In genomic region chr11:108929700-108930099, GRCm38 (mm10) we compare ENCODE assay signal across 15 mouse cellular contexts. TPM values are rescaled to one million over a fixed set of nuclear protein-coding genes. Genes with fewer than 3 reads are reported as not detected.
DNase-seq lines count a peak whose midpoint lies in the region; ATAC-seq and TF ChIP-seq lines count a peak whose summit lies in the region.
"Had no signal": no experiment of that assay in that cellular context is flagged by ENCODE, and none has a peak within 500 bp of the region (broad histone marks: within the 10 kb centered on the region; RNA-seq: fewer than 3 reads in every experiment).

No protein-coding gene starts in this region.

- no peaks in the 10 kb centered on the region for H3K9me3 ChIP-seq in lung, embryonic 16.5 days (ENCODE audit: control insufficient read depth, low read length)
- H3K9me3 ChIP-seq in hindbrain, embryonic 12.5 days (replicated peaks) = no peaks in the 10 kb centered on the region
- H3K9me3 ChIP-seq in limb, embryonic 14.5 days (ENCODE audit: control insufficient read depth, low read length) = no peaks in the 10 kb centered on the region
- H3K9me3 ChIP-seq in neural tube, embryonic 13.5 days = no peaks in the 10 kb centered on the region
- H3K9me3 ChIP-seq: stomach, embryonic 15.5 days had no signal

- no peak for ATAC-seq in lung, embryonic 16.5 days (ENCODE audit: low read depth)
- ATAC-seq in hindbrain, embryonic 12.5 days (ENCODE audit: low FRiP score) = no peak
- no peak for ATAC-seq in limb, embryonic 14.5 days (ENCODE audit: low FRiP score, low read depth)
- no peak for ATAC-seq in neural tube, embryonic 13.5 days (ENCODE audit: low read depth)

- 70% methylated on average over 6 of the region's 6 CpGs for WGBS in lung, embryonic 16.5 days
- 55% methylated on average over 6 of the region's 6 CpGs for WGBS in hindbrain, embryonic 12.5 days
- 65% methylated on average over 6 of the region's 6 CpGs for WGBS in limb, embryonic 14.5 days
- 48% methylated on average over 6 of the region's 6 CpGs for WGBS in neural tube, embryonic 13.5 days

- H3K36me3 ChIP-seq in lung, embryonic 16.5 days (ENCODE audit: control insufficient read depth, insufficient read depth, low read length) = peaks cover 26% of the 10 kb centered on the region
- H3K36me3 ChIP-seq in hindbrain, embryonic 12.5 days = peaks cover 32% of the 10 kb centered on the region
- peaks cover 63% of the 10 kb centered on the region for H3K36me3 ChIP-seq in limb, embryonic 14.5 days (ENCODE audit: control insufficient read depth, insufficient read depth, low read length)
- peaks cover 34% of the 10 kb centered on the region for H3K36me3 ChIP-seq in neural tube, embryonic 13.5 days

- H3K9ac ChIP-seq in lung, embryonic 16.5 days (ENCODE audit: low read length) = 0 out of 2 replicates have a peak overlapping the region, but pooled peaks have one; percentile 30
- peak overlapping the region; percentile 46; the same call in 1 of the 2 replicates for H3K9ac ChIP-seq in hindbrain, embryonic 12.5 days
- H3K9ac ChIP-seq in limb, embryonic 14.5 days (ENCODE audit: low read depth, low read length, severe bottlenecking) = no peak overlapping the region
- 0 out of 2 replicates have a peak overlapping the region, but pooled peaks have one; percentile 48 for H3K9ac ChIP-seq in neural tube, embryonic 13.5 days
- H3K9ac ChIP-seq: stomach, embryonic 15.5 days had no signal

- DNase-seq in lung, postnatal 4 days = no peak
- no peak for DNase-seq in limb, embryonic 14.5 days (ENCODE audit: low spot score)
- no peak for DNase-seq in cerebellum, adult 11-12 months
- no peak for DNase-seq in layer of hippocampus, postnatal 14 days (ENCODE audit: low spot score in 2 of 2)
- no peak for DNase-seq in left cerebral cortex, adult 18-20 months (ENCODE audit: low spot score in 2 of 2)
- DNase-seq: kidney, adult 2 months; thymus, postnatal 25 days had no signal

- no peaks in the 10 kb centered on the region for H3K27me3 ChIP-seq in lung, embryonic 16.5 days (ENCODE audit: control insufficient read depth, insufficient read depth, low read depth, low read length)
- H3K27me3 ChIP-seq in hindbrain, embryonic 12.5 days = no peaks in the 10 kb centered on the region; the same call in 1 of the 2 replicates
- H3K27me3 ChIP-seq in limb, embryonic 14.5 days (ENCODE audit: control insufficient read depth, insufficient read depth, low read length) = no peaks in the 10 kb centered on the region
- H3K27me3 ChIP-seq in neural tube, embryonic 13.5 days = no peaks in the 10 kb centered on the region
- H3K27me3 ChIP-seq: stomach, embryonic 15.5 days had no signal

- no peak overlapping the region for H3K4me3 ChIP-seq in lung, embryonic 16.5 days (ENCODE audit: low read length)
- no peak overlapping the region for H3K4me3 ChIP-seq in hindbrain, embryonic 12.5 days
- H3K4me3 ChIP-seq in limb, embryonic 14.5 days (replicated peaks; ENCODE audit: low read length) = no peak overlapping the region
- no peak overlapping the region for H3K4me3 ChIP-seq in neural tube, embryonic 13.5 days
- H3K4me3 ChIP-seq: layer of hippocampus, adult 2 months; myocyte; stomach, embryonic 15.5 days had no signal

- no peak for TF ChIP-seq POLR2A in limb, embryonic 14.5 days (IDR thresholded peaks at IDR 0.05; ENCODE audit: borderline replicate concordance, extremely low read depth, insufficient read depth, insufficient read length)

- no peak overlapping the region for H3K4me2 ChIP-seq in lung, embryonic 16.5 days (ENCODE audit: low read depth, low read length)
- peak overlapping the region; percentile 79 for H3K4me2 ChIP-seq in hindbrain, embryonic 12.5 days (replicated peaks)
- peak overlapping the region; percentile 82; the same call in 1 of the 2 replicates for H3K4me2 ChIP-seq in limb, embryonic 14.5 days (replicated peaks; ENCODE audit: low read depth, low read length, severe bottlenecking)
- peak overlapping the region; percentile 91 for H3K4me2 ChIP-seq in neural tube, embryonic 13.5 days
- H3K4me2 ChIP-seq: stomach, embryonic 15.5 days had no signal

- peaks cover 70% of the 10 kb centered on the region for H3K4me1 ChIP-seq in lung, embryonic 16.5 days (replicated peaks; ENCODE audit: control insufficient read depth, insufficient read depth, low read length)
- H3K4me1 ChIP-seq in hindbrain, embryonic 12.5 days = peaks cover 84% of the 10 kb centered on the region
- H3K4me1 ChIP-seq in limb, embryonic 14.5 days (ENCODE audit: control insufficient read depth, insufficient read depth, low read length) = peaks cover 68% of the 10 kb centered on the region
- peaks cover 89% of the 10 kb centered on the region for H3K4me1 ChIP-seq in neural tube, embryonic 13.5 days (replicated peaks)

- H3K27ac ChIP-seq in lung, embryonic 16.5 days (ENCODE audit: low read length) = no peak overlapping the region
- H3K27ac ChIP-seq in hindbrain, embryonic 12.5 days = peak overlapping the region; percentile 81; the same call in 1 of the 2 replicates
- no peak overlapping the region for H3K27ac ChIP-seq in limb, embryonic 14.5 days (replicated peaks; ENCODE audit: low read depth, low read length)
- no peak overlapping the region; the same call in 1 of the 2 replicates for H3K27ac ChIP-seq in neural tube, embryonic 13.5 days (replicated peaks)
- H3K27ac ChIP-seq: macrophage; stomach, embryonic 15.5 days had no signal

RNA-seq across cellular contexts. Expression of gene Axin2, which starts 9.6 kb away (rescaled TPM):
- polyA plus RNA-seq in lung, embryonic 16.5 days (2015; fragmentation: Nextera tagmentation; extraction: Ambion mirVana) = 7.8 and 8.5 TPM in 2 replicates
- polyA plus RNA-seq in hindbrain, embryonic 12.5 days (2016; fragmentation: Nextera tagmentation; extraction: Ambion mirVana) = 17.5 and 20.3 TPM in 2 replicates
- polyA plus RNA-seq in limb, embryonic 14.5 days (2012; rRNA removed) = 50.9 and 58.2 TPM in 2 replicates
- 22.6 and 22.7 TPM in 2 replicates for polyA plus RNA-seq in limb, embryonic 14.5 days (2014; fragmentation: Nextera tagmentation; extraction: Ambion mirVana)
- 8.8 and 10.6 TPM in 2 replicates for polyA plus RNA-seq in neural tube, embryonic 13.5 days (2015; fragmentation: Nextera tagmentation; extraction: Ambion mirVana)
- 10 to 100 TPM; 28.1 to 28.6 TPM for total RNA-seq in layer of hippocampus, postnatal 14 days (2021)
- total RNA-seq in left cerebral cortex, adult 18-20 months (2021) = 10 to 100 TPM; 35.0 to 35.3 TPM
- total RNA-seq: MEL had no signal
- polyA plus RNA-seq: macrophage had no signal
